Mouse (Mus musculus) megakaryocyte, embryonic 14.5 days (primary cell): ENCODE results near the gene Lamc3.

ENCODE experiments used
- FLI1 ChIP-seq: IDR thresholded peaks from 2 replicates; pipeline ENCODE4 v1.6.1; 2012; ENCODE audit warnings: low read length, inconsistent platforms, mixed read lengths
- GATA1 ChIP-seq: IDR thresholded peaks from 3 replicates; pipeline ENCODE4 v1.6.1; 2012; ENCODE audit warnings: mixed read lengths, low read length, inconsistent platforms, borderline replicate concordance

GRCm38 (mm10) chr2:31965110-31965509 is 78.0 kb downstream of the Lamc3 start:
- TF ChIP-seq GATA1 (no peak), FLI1 (no peak)
